Mouse (Mus musculus) layer of hippocampus, postnatal 25 days (tissue): ENCODE measurements at regions not wholly inside any gene's neighbourhood (a gene's known extent, or its start where the extent isn't known, plus 50 kb on each side); places are given as distances from the start of the nearest gene placed in this dataset.

Experiments
- DNase-seq, 2 experiments: peaks; one replicate each; pipeline ENCODE4 v3.0.0; 2022; ENCODE audit warnings: mixed read lengths in 2 of 2, low spot score in 1 of 2; ENCODE audit errors: extremely low spot score in 1 of 2

GRCm38 (mm10) chr13:72800021-72800420, 171.4 kb downstream of the Irx2 start:
- DNase-seq: no peak

DNA sequence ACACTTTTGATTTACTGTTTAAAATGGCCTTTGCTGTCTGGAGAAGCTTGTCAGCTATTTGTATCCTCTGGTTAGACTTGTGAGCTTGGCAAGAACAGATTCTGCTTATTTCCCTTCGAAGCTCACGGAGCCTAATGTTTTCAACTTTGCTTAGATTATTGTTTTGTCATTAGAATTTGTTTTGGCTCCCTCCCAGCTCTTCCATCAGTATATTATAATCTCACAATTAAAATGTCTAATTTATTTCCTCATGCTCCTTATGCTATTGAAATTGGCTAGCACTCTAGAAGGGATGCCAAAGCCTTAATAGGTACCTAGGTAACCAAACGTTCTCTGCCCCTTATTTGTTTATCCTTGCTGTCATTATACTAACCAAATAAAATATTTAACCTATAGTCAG, 171.9 kb downstream of the Irx2 start:
- no peak for DNase-seq

- no peak for DNase-seq
Measured at GRCm38 (mm10) chr13:72803374-72803773, 174.8 kb downstream of the Irx2 start.

DNA sequence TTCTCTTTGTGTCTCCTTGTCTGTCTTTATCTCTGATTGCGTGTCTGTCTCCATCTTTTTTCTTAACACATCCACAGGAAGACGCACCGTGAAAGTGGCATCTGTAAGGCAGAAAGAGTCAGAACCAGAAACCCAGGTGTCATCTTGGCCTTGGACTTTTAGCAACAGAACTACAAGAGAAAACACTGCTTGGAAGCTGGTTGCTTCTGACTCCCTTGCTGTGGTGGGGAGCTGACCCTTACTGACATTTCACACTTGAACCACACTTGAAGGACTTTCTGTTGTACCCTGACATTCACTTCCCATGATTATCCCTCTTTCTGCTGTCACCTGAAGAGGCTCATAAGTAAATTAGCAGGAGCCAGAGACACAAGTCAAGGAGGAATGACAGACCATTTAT, 180.6 kb downstream of the Irx2 start:
- DNase-seq: no peak

GRCm38 (mm10) chr13:72810626-72811025, 182.0 kb downstream of the Irx2 start:
- no peak for DNase-seq

DNA sequence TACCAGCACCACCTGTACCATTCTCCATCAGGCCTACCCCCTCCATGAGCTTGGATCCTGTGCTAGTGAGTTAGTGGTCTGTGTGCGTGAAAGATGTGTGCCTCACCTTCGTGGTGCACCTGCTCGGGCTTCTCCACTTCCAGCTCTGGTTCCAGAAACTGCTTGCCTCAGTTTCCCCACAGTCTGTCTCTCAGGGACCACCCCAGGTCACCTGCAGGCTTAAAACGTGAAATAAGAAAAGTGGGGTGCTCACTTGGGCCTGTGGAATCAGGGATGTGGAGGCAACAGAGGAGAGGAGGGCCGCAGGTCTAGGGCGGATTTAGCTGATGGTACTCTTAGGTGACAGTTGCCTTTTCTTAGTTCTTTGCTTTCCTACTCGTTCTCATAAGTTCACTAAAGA, 186.0 kb downstream of the Irx2 start:
- DNase-seq: no peak

- no peak for DNase-seq
Measured at GRCm38 (mm10) chr13:72815236-72815932, 186.8 kb downstream of the Irx2 start.

DNA sequence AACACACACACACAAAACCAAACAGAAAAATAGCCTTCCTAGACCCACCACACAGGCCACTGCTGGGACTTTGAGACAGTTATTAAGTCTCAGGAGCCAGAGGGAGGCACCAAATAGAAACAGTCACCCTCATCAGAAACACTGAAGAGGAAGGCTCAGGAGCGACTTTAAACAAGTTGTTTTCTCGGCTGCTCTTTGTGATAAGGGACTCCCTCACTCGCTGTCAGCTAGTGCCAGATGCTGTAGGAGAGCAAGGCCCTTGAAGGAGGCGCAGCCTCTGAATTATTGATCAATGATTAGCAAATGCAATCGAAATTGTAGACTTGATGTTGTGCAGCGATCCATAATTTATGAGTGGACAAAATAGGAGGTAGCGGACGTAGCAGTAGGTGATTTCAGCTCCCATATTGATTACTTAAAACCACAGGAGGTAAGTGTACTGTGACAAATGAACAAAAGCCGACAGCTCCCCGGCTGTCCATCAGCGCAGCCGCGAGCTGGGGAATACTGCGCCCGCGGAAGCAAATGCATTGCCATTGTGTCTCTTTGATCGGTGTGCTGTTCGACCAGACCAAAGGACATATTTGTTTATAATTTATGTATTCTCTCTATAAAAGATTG, 187.4 kb downstream of the Irx2 start:
- no peak for DNase-seq

GRCm38 (mm10) chr13:72816856-72817255, 188.2 kb downstream of the Irx2 start:
- DNase-seq: no peak

DNA sequence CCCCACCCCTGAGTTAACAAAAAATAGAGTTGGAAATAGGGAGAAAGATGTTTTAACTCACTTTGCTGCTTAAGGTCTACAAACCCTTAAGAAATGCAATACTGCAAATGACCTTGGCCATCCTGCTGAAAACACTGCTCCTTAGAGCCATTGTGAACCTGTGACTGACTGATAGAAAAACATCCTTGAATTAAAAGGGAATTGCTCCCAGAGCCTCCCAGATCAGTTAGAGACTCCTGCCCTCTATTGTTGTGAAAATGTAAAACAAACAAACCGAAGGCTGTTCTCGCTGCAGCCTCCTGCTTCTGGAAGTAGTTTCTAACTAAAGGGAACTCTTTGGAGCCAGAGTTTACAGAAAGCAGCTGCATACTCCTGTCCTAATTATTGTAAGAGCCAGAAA, 188.9 kb downstream of the Irx2 start:
- DNase-seq: no peak

DNA sequence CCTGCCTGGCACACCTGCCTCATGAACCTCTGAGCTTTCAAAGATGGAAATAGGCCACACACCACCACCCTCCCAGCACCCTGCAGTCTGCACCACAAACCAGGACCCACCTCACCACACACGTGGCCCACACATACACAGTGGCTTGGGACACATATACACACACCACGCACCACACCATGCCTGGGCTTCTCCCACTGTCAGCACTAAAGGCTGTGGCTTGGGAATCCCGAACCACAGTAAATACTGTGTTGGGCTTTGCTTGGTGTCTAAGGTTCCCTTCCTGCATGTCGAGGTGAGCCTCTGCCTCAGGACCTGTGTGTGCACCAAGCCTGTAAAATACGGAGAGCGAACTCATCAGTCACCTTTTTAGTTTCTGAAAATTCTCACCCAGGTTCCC, 189.3 kb downstream of the Irx2 start:
- no peak for DNase-seq

DNA sequence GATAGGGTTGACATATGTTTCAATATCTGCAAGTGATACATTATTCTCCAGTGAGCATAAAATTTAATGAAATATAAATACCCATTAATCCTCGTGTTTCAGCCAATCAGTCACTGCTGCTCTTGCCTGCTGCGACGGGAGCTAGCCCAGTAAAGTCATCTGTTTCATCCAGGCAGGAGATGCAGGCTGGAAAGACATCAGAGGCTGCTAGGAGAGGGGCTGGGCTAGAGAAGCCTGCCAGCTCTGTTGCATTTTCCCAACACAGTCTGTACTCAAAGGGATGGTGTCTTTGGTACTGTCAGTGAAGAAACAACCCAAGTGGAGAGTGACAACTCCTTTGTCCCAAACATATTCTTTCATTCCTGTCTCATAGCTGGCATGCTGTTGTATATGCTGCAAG, 198.0 kb downstream of the Irx2 start:
- DNase-seq: no peak

DNA sequence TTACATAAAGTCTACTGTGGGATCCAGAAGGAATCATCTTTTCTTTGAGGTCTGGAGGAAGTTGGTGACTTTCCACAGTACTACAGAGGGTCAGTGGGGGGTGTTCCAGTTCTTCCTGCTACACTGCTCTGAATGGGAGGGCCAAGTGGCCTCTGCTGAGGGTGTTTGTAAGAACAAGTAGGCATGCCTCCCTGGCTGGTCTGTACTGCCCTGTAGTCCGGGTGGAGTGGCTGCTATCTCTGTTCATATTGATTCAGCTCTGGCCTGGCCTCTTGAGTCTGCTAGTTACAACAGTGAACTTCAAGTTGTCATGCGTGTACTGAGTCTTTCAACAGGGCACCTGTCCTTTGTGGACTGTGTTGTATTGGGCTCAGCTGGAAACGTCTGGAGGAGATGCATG, 200.7 kb downstream of the Irx2 start:
- DNase-seq: no peak

- DNase-seq: no peak
Measured at GRCm38 (mm10) chr13:72833326-72833725, 204.7 kb downstream of the Irx2 start.

GRCm38 (mm10) chr13:72837016-72837415, 208.4 kb downstream of the Irx2 start:
- no peak for DNase-seq

GRCm38 (mm10) chr13:72848097-72848496, 219.5 kb downstream of the Irx2 start:
- DNase-seq: no peak

- DNase-seq: no peak
Measured at GRCm38 (mm10) chr13:72849841-72850240, 221.2 kb downstream of the Irx2 start.

- no peak for DNase-seq
Measured at GRCm38 (mm10) chr13:72852896-72853295, 224.3 kb downstream of the Irx2 start.

DNA sequence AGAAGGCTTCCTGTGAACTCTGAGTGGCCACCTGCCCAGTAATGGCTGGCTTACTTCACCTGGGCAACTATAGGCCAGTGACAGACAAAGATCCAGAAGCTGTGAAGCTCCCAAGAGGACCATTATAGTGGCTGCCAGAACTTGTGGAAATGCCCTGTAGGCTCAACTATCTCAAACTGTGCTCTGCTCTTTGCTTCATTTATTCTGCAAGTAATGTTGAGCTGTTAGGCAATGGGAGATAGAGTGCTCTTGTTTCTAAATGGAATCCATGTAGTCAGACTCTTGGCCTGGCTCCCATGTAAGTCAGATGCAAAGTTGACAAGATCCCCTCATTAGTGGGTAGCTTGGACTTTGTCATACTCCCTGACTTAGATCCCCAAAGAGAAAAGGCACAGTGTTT, 247.3 kb downstream of the Irx2 start:
- no peak for DNase-seq

DNA sequence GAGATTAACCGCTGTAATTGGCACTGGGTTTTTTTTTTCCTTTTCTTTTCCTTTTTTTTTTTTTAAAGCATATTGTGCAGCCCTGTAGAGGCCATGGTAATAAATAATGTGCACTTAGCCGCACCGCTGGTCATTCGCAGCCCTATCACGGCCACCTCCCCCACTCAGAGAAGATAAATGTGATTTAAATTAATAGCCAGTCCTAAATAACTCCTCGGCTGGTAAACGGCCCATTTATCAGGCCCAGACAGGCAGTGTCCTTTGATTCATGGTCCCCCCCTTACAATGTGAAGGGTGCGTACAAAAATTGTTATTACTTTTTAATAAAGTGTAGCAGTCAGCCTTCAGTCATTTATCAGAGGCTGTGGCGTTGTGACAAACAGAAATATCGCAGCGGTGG, 266.4 kb downstream of the Irx2 start:
- DNase-seq: no peak

GRCm38 (mm10) chr13:72902576-72902975, 274.0 kb downstream of the Irx2 start:
- no peak for DNase-seq

DNA sequence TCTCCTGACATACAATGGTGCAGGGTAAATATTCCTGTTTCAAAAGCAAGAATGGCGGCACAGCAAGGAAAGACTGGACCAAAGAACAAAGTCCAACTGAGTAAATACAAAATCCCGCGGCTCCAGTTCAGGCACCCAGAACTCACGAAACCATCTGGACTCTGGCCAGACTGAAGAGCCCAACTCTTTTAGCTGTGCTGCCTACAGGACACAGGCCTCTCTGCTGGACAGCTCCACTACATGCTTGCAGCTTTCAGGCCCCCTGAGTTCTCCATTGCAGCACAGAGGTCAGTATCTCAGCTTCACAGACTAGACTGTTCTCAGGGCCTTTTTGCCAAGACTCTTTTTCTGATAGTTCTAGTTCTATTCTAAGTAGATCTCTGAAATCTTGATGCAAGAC, 290.3 kb downstream of the Irx2 start:
- DNase-seq: no peak

DNA sequence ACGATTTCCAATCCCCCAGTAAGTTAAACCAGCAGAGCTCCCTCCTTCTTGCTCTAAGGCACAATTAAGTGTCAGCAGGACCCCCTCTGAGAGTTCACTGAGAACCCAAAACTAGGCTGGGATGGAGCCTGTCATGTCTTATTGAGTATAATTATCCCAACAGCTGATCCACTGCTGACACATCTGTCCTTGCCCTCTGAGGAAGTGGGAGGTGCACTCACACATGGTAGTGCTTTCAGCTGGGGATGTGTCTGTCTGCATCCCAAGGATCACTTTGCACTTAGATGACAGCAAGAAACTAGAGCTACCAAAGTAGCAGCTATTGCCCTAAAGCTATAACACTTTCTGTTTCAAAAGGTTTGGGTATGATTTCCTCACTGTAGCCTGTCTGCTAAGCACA, 291.7 kb downstream of the Irx2 start:
- no peak for DNase-seq
